Mouse (Mus musculus) midbrain, postnatal 0 days (tissue): ENCODE data around the gene H13. TPM values are rescaled to one million over a fixed set of nuclear protein-coding genes. Genes with fewer than 3 reads are reported as not detected.
A peak's percentile ranks its signal among the peaks of the same experiment; 100 is the strongest.

Experiments
- ATAC-seq: fragments of 200-750 bp; cut with Nextera tagmentation; 2 replicates; pipeline ENCODE4 v1.8.0; 2017; ENCODE audit warnings: moderate number of reproducible peaks, mild to moderate bottlenecking, moderate TSS enrichment, moderate library complexity; ENCODE audit not compliant: low FRiP score
- DNase-seq: peaks from one replicate; pipeline ENCODE4 v3.0.0-alpha.2; 2015; ENCODE audit warnings: low spot score
- H3K27ac ChIP-seq: fragments of 300-500 bp; sonication (generic); 2 replicates; pipeline ENCODE4 v1.5.1; 2014; ENCODE audit warnings: low read depth, mild to moderate bottlenecking, low read length, mixed read lengths
- H3K27me3 ChIP-seq: fragments of 300-500 bp; sonication (generic); 2 replicates; pipeline ENCODE4 v1.6.1; 2014; ENCODE audit warnings: low read length, control low read depth, mixed read lengths; ENCODE audit not compliant: insufficient read depth
- H3K36me3 ChIP-seq: fragments of 300-500 bp; sonication (generic); 2 replicates; pipeline ENCODE4 v1.6.1; 2014; ENCODE audit warnings: low read length, control low read depth, mixed read lengths; ENCODE audit not compliant: insufficient read depth
- H3K4me1 ChIP-seq: fragments of 300-500 bp; sonication (generic); 2 replicates; pipeline ENCODE4 v1.6.1; 2014; ENCODE audit warnings: mild to moderate bottlenecking, control low read depth, antibody characterized with exemption, low read length, mixed read lengths; ENCODE audit not compliant: insufficient read depth
- H3K4me2 ChIP-seq: fragments of 300-500 bp; sonication (generic); 2 replicates; pipeline ENCODE4 v1.6.1; 2014; ENCODE audit warnings: low read depth, mild to moderate bottlenecking, low read length, mixed read lengths; ENCODE audit not compliant: poor library complexity, severe bottlenecking
- H3K4me3 ChIP-seq: fragments of 300-500 bp; sonication (generic); 2 replicates; pipeline ENCODE4 v1.5.1; 2014; ENCODE audit warnings: low read depth, mild to moderate bottlenecking, low read length, moderate library complexity
- H3K9ac ChIP-seq: fragments of 300-500 bp; sonication (generic); replicated peaks from 2 replicates; pipeline ENCODE4 v1.6.1; 2014; ENCODE audit warnings: mild to moderate bottlenecking, low read length, moderate library complexity, mixed read lengths; ENCODE audit not compliant: poor library complexity, severe bottlenecking
- H3K9me3 ChIP-seq: fragments of 300-500 bp; sonication (generic); 2 replicates; pipeline ENCODE4 v1.6.1; 2016; ENCODE audit warnings: low read length, control low read depth
- CTCF ChIP-seq: IDR thresholded peaks from 2 replicates; pipeline ENCODE4 v1.5.1; 2016; ENCODE audit warnings: antibody characterized with exemption, mild to moderate bottlenecking
- WGBS: fragments of 180-500 bp; shearing (Covaris S2); extraction: QIAGEN DNeasy Blood & Tissue Kit; methylation state at CpG from one replicate; pipeline ENCODE4 v1.1.7; 2014; 5-methylcytosine and 5-hydroxymethylcytosine counted together
- polyA plus RNA-seq: library from polyadenylated mRNA; unstranded; fragments of >200 nt; fragmentation: Nextera tagmentation; extraction: Ambion mirVana; gene quantifications from 2 replicates; pipeline ENCODE4 v1.2.1, GENCODE M21; 2015
- total RNA-seq: library from RNA; depleted of rRNA; stranded (reverse); fragments of >200 nt; gene quantifications from 2 replicates; pipeline ENCODE4 v1.2.3, GENCODE M21; 2014

H13 gene
- total and polyA plus RNA-seq, 2 experiments from 2014 or later = 166 to 175 TPM

GRCm38 (mm10) chr2:152669639-152670484 is 601 bp downstream of the H13 start:
- ATAC-seq = peak; percentile 78
- peak; percentile 69 for DNase-seq

GRCm38 (mm10) chr2:152670983-152671641 is 1.9 kb downstream of the H13 start:
- no peaks in the 10 kb centered on the region for H3K9me3 ChIP-seq
- H3K27me3 ChIP-seq = no peaks in the 10 kb centered on the region
- H3K4me1 ChIP-seq = peaks cover 15% of the 10 kb centered on the region
- peak overlapping the region; percentile 98 for H3K27ac ChIP-seq
- WGBS = 48% methylated on average over 9 of the region's 9 CpGs
- H3K36me3 ChIP-seq = peaks cover 17% of the 10 kb centered on the region; the same call in 1 of the 2 replicates
- peak overlapping the region; percentile 95 for H3K4me2 ChIP-seq
- no peak for TF ChIP-seq CTCF
- no peak for DNase-seq
- H3K9ac ChIP-seq = peak overlapping the region; percentile 97
- no peak for ATAC-seq
- H3K4me3 ChIP-seq = peak overlapping the region; percentile 73

More at GRCm38 (mm10) chr2:152669639-152670484, 601 bp downstream of the H13 start:
- no peaks in the 10 kb centered on the region for H3K9me3 ChIP-seq
- under 1% methylated on average over 36 of the region's 46 CpGs for WGBS
- H3K4me2 ChIP-seq = peak overlapping the region; percentile 95
- 0 out of 2 replicates have a peak, but pooled peaks cover 6% of the 10 kb centered on the region for H3K36me3 ChIP-seq
- peak overlapping the region; percentile 97 for H3K9ac ChIP-seq
- no peak for TF ChIP-seq CTCF
- H3K27me3 ChIP-seq = no peaks in the 10 kb centered on the region
- peak overlapping the region; percentile 98 for H3K27ac ChIP-seq
- peaks cover 15% of the 10 kb centered on the region for H3K4me1 ChIP-seq
- H3K4me3 ChIP-seq = peak overlapping the region; percentile 73

- H3K27me3 ChIP-seq = no peaks in the 10 kb centered on the region
- peak overlapping the region; percentile 73 for H3K4me3 ChIP-seq
- ATAC-seq = peak; percentile 53; the same call in 1 of the 2 replicates
- H3K4me2 ChIP-seq = peak overlapping the region; percentile 95
- peaks cover 18% of the 10 kb centered on the region; the same call in 1 of the 2 replicates for H3K36me3 ChIP-seq
- WGBS = 17% methylated on average over 5 of the region's 5 CpGs
- H3K9ac ChIP-seq = peak overlapping the region; percentile 97
- TF ChIP-seq CTCF = peak; percentile 79
- H3K9me3 ChIP-seq = no peaks in the 10 kb centered on the region
- peak overlapping the region; percentile 98 for H3K27ac ChIP-seq
- H3K4me1 ChIP-seq = peaks cover 15% of the 10 kb centered on the region
- DNase-seq = peak; percentile 68
Observed at GRCm38 (mm10) chr2:152671642-152671999, 2.4 kb downstream of the H13 start.

GRCm38 (mm10) chr2:152672166-152672565 is 2.9 kb downstream of the H13 start:
- no peaks in the 10 kb centered on the region for H3K9me3 ChIP-seq
- DNase-seq (no peak), ATAC-seq (no peak)
- H3K4me2 ChIP-seq = peak overlapping the region; percentile 95
- no peaks in the 10 kb centered on the region for H3K27me3 ChIP-seq
- no peak for TF ChIP-seq CTCF
- H3K4me3 ChIP-seq = peak overlapping the region; percentile 73
- H3K27ac ChIP-seq = 0 out of 2 replicates have a peak overlapping the region, but pooled peaks have one; percentile 38
- peaks cover 18% of the 10 kb centered on the region; the same call in 1 of the 2 replicates for H3K36me3 ChIP-seq
- WGBS = 80% methylated on average over 12 of the region's 12 CpGs
- peaks cover 15% of the 10 kb centered on the region for H3K4me1 ChIP-seq
- H3K9ac ChIP-seq = peak overlapping the region; percentile 97; the same call in 1 of the 2 replicates

GRCm38 (mm10) chr2:152674148-152674547 is 4.9 kb downstream of the H13 start:
- H3K27me3 ChIP-seq = no peaks in the 10 kb centered on the region
- H3K4me3 ChIP-seq = no peak overlapping the region
- DNase-seq (no peak), ATAC-seq (no peak)
- TF ChIP-seq CTCF = no peak
- peaks cover 15% of the 10 kb centered on the region for H3K4me1 ChIP-seq
- peaks cover 19% of the 10 kb centered on the region for H3K36me3 ChIP-seq
- H3K27ac ChIP-seq = no peak overlapping the region
- no peak overlapping the region for H3K4me2 ChIP-seq
- H3K9ac ChIP-seq = no peak overlapping the region
- WGBS = 85% methylated on average over 11 of the region's 11 CpGs
- H3K9me3 ChIP-seq = no peaks in the 10 kb centered on the region
